Mouse (Mus musculus): ENCODE data around the gene Aldh18a1.

GRCm38 (mm10) chr19:40607676-40608075 lies 19.4 kb upstream of the Aldh18a1 start:
- no peak for TF ChIP-seq POLR2A (IDR thresholded peaks at IDR 0.05; ENCODE audit: insufficient read depth, low read depth, low read length)
- TF ChIP-seq CTCF (IDR thresholded peaks at IDR 0.05; ENCODE audit: insufficient read depth, low read depth, low read length): no peak
